In the genomic region with DNA sequence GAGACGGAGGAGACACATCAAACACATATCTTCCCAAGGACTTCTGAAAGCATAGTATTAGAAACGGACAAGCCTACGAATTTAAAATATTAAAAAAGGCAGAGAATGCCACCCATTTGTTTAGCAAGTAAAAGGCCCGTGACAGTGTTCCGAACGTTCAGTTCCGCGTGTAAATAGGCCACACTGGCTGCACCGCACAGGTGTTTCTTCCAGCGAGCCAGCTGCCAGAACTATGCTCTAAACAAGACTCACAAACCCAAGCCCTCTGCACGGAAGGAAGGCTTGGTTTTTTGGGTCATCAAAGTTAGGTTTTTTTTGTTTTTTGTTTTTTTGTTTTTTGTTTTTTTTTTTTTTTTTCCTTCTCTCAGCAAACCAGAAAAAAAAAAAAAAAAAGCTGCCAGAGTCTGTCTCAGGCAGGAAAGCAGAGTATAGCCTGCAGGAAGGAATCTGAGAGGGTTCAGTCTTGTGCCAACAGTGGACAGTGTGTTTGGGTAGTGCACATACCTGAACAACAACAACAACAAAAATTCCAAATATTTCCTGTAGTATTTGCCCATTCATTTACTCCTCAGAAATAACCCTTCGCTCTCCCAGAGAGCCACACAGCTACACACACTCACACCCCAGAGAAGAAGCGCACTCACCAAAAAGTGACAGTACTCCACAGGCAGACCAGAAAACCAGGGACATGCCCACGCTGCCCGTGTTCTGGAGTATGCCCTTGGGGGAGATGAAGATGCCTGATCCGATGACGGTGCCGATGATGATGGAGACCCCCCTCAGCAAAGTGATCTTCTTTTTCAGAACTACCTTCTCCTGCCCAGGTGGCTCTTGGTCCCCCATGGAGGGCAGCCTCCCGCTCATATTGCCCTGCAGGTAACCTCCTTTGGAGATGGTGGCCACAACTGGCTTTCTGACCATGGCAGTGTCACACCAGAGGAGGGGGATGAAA, we compare ENCODE assay signal across 8 mouse cellular contexts. TPM values are rescaled to one million over a fixed set of nuclear protein-coding genes. Genes with fewer than 3 reads are reported as not detected.
DNase-seq lines count a peak whose midpoint lies in the region; ATAC-seq and TF ChIP-seq lines count a peak whose summit lies in the region.

No protein-coding gene starts in this region.

- ATAC-seq in hindbrain, embryonic 13.5 days (ENCODE audit: low FRiP score) = 0 out of 2 replicates have a peak, but pooled peaks have one; percentile 27
- ATAC-seq in midbrain, embryonic 14.5 days (ENCODE audit: low FRiP score, low TSS enrichment) = no peak

- peaks cover 22% of the 10 kb centered on the region for H3K4me1 ChIP-seq in bone marrow macrophage, adult 2 months (ENCODE audit: control insufficient read depth, insufficient read depth, low read length)
- peaks cover 15% of the 10 kb centered on the region for H3K4me1 ChIP-seq in hindbrain, embryonic 13.5 days (replicated peaks)
- peaks cover 14% of the 10 kb centered on the region for H3K4me1 ChIP-seq in midbrain, embryonic 14.5 days (ENCODE audit: control insufficient read depth, insufficient read depth, low read length)

- peak; percentile 2 to 14 for DNase-seq in kidney, postnatal 4 days
- no peak for DNase-seq in kidney, adult 18-20 months
- DNase-seq in midbrain, embryonic 14.5 days = no peak
- no peak for DNase-seq in ovary, postnatal 14 days (ENCODE audit: low spot score)
- no peak for DNase-seq in kidney, adult 9 months
- no peak for DNase-seq in gastrocnemius, postnatal 36 days

- WGBS in hindbrain, embryonic 13.5 days = 74% methylated on average over 19 of the region's 19 CpGs
- 71% methylated on average over 19 of the region's 19 CpGs for WGBS in midbrain, embryonic 14.5 days

- no peaks in the 10 kb centered on the region for H3K9me3 ChIP-seq in hindbrain, embryonic 13.5 days
- H3K9me3 ChIP-seq in midbrain, embryonic 14.5 days (ENCODE audit: control insufficient read depth, low read length) = no peaks in the 10 kb centered on the region

- intact Hi-C loops in gastrocnemius, postnatal 36 days (cut with DNase I) = no loop called here

- no peak overlapping the region for H3K27ac ChIP-seq in bone marrow macrophage, adult 2 months (ENCODE audit: insufficient read depth, low read depth, low read length)
- H3K27ac ChIP-seq in hindbrain, embryonic 13.5 days = no peak overlapping the region
- no peak overlapping the region for H3K27ac ChIP-seq in midbrain, embryonic 14.5 days (replicated peaks; ENCODE audit: low read depth, low read length)

- H3K9ac ChIP-seq in hindbrain, embryonic 13.5 days = 0 out of 2 replicates have a peak overlapping the region, but pooled peaks have one; percentile 35
- no peak overlapping the region for H3K9ac ChIP-seq in midbrain, embryonic 14.5 days (replicated peaks; ENCODE audit: low read length)

- H3K36me3 ChIP-seq in hindbrain, embryonic 13.5 days = no peaks in the 10 kb centered on the region
- no peaks in the 10 kb centered on the region for H3K36me3 ChIP-seq in midbrain, embryonic 14.5 days (ENCODE audit: control insufficient read depth, insufficient read depth, low read length)

- TF ChIP-seq POLR2A in bone marrow macrophage, adult 2 months (IDR thresholded peaks at IDR 0.05; ENCODE audit: borderline replicate concordance, low read depth, low read length) = no peak

- no peak for TF ChIP-seq CTCF in bone marrow macrophage, adult 2 months (IDR thresholded peaks at IDR 0.05; ENCODE audit: low read depth, low read length)

- peak overlapping the region; percentile 60 for H3K4me3 ChIP-seq in bone marrow macrophage, adult 2 months (ENCODE audit: insufficient read depth, low read length)
- H3K4me3 ChIP-seq in hindbrain, embryonic 13.5 days = peak overlapping the region; percentile 34; the same call in 1 of the 2 replicates
- peak overlapping the region; percentile 24 for H3K4me3 ChIP-seq in midbrain, embryonic 14.5 days (replicated peaks; ENCODE audit: low read depth, low read length)

- H3K4me2 ChIP-seq in hindbrain, embryonic 13.5 days = peak overlapping the region; percentile 62
- H3K4me2 ChIP-seq in midbrain, embryonic 14.5 days (ENCODE audit: low read length) = peak overlapping the region; percentile 61

- H3K27me3 ChIP-seq in hindbrain, embryonic 13.5 days = no peaks in the 10 kb centered on the region
- H3K27me3 ChIP-seq in midbrain, embryonic 14.5 days (ENCODE audit: control insufficient read depth, insufficient read depth, low read length) = no peaks in the 10 kb centered on the region

RNA-seq across cellular contexts. Expression of gene Slc7a11, which starts 0.8 kb away (rescaled TPM):
- 0.60 and 1.4 TPM in 2 replicates for polyA plus RNA-seq in bone marrow macrophage, adult 2 months (2012; ENCODE audit: insufficient read depth, insufficient read length, missing spikeins)
- 3.1 and 3.9 TPM in 2 replicates for polyA plus RNA-seq in hindbrain, embryonic 13.5 days (2015; fragmentation: Nextera tagmentation; extraction: Ambion mirVana)
- 0.55 and 2.3 TPM in 2 replicates for polyA plus RNA-seq in midbrain, embryonic 14.5 days (2014; fragmentation: Nextera tagmentation; extraction: Ambion mirVana)
- under 1 TPM; 0.20 to 0.36 TPM for total RNA-seq in gastrocnemius, postnatal 36 days (2021)

Comparison
In these comparisons a context has a peak if more than half of its experiments do, and no peak if none do; other contexts are left out.
1. DNase-seq: peak in kidney, postnatal 4 days (2 of 2); none in kidney, adult 18-20 months (single experiment), midbrain, embryonic 14.5 days (single experiment), ovary, postnatal 14 days (single experiment), kidney, adult 9 months (single experiment) and gastrocnemius, postnatal 36 days (0 of 2).
2. Peak in every context shown above with its lines, with median percentiles within 50 percentile points of each other: H3K4me3 ChIP-seq.